Mouse (Mus musculus): ENCODE results near the gene Mctp2. TPM values are rescaled to one million over a fixed set of nuclear protein-coding genes. Genes with fewer than 3 reads are reported as not detected.

Mctp2 gene
- total and polyA plus RNA-seq, 3 experiments, result not detected

DNA sequence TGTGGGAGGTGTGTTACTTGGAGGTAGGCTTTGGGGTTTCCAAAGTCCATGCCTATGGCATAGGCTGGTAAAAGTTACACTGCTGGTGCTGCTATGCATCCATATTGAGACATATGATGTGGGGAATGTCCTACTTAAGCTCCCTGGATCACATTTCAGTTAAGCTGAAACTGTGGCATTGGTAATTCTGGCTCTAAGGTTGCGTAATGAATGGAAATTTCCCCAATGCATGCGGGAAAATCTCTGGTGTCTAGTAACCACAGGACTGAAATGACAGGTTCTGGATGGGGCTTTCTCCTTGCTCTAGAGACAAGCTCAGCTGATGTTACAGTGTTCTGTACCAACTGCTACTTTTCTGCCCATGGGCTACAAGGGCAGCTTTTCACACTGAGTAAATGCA, 240.1 kb downstream of the Mctp2 start:
- Histone ChIP-seq H3K9me3 (replicated peaks; ENCODE audit: insufficient read depth, low read length) (no peaks in the 10 kb centered on the region), H3K27ac (ENCODE audit: control insufficient read depth, low read depth, low read length) (no peak overlapping the region), H3K4me3 (ENCODE audit: control insufficient read depth in 1 of 2, insufficient read depth in 1 of 2, low read depth in 2 of 2, low read length in 2 of 2) (no peak overlapping the region), H3K79me2 (ENCODE audit: control insufficient read depth, insufficient read depth, low read length, poor library complexity) (no peaks in the 10 kb centered on the region), H3K9ac (ENCODE audit: control insufficient read depth, low read depth, low read length, poor library complexity, severe bottlenecking) (no peak overlapping the region), H3K4me1 (ENCODE audit: control insufficient read depth in 1 of 2, insufficient read depth in 2 of 2, low read length in 2 of 2) (no peaks in the 10 kb centered on the region), H3K27me3 (ENCODE audit: control insufficient read depth in 1 of 2, insufficient read depth in 2 of 2, low read length in 2 of 2) (no peaks in the 10 kb centered on the region), H3K36me3 (ENCODE audit: control insufficient read depth in 1 of 2, insufficient read depth in 2 of 2, low read length in 2 of 2) (no peaks in the 10 kb centered on the region)
- no peak for TF ChIP-seq MXI1 (IDR thresholded peaks at IDR 0.05; ENCODE audit: low read depth, low read length)
- no peak for TF ChIP-seq GABPA (IDR thresholded peaks at IDR 0.05; ENCODE audit: low read depth, low read length)
- TF ChIP-seq GATA1 (IDR thresholded peaks at IDR 0.05; ENCODE audit: low read depth, low read length), result no peak
- no peak for TF ChIP-seq NELFE (IDR thresholded peaks at IDR 0.05; ENCODE audit: low read depth, low read length)
- TF ChIP-seq MYB (IDR thresholded peaks at IDR 0.05; ENCODE audit: low read depth, low read length), result no peak
- no peak for TF ChIP-seq BHLHE40 (IDR thresholded peaks at IDR 0.05; ENCODE audit: borderline replicate concordance, low read depth, low read length)
- no peak for TF ChIP-seq POLR2A (IDR thresholded peaks at IDR 0.05; ENCODE audit: control insufficient read depth in 1 of 2, insufficient read depth in 1 of 2, low read depth in 1 of 2, low read length in 2 of 2, poor library complexity in 1 of 2)
- TF ChIP-seq MAZ (IDR thresholded peaks at IDR 0.05; ENCODE audit: low read depth, low read length), result no peak
- TF ChIP-seq CHD2 (IDR thresholded peaks at IDR 0.05; ENCODE audit: low read length), result no peak
- no peak for TF ChIP-seq POLR2AphosphoS2 (IDR thresholded peaks at IDR 0.05; ENCODE audit: low read length)
- TF ChIP-seq MEF2A (IDR thresholded peaks at IDR 0.05; ENCODE audit: extremely low read depth, insufficient replicate concordance, low read depth, low read length, poor library complexity, severe bottlenecking), result no peak
- no peak for TF ChIP-seq ZNF384 (IDR thresholded peaks at IDR 0.05; ENCODE audit: low read depth, low read length)
- no peak for TF ChIP-seq E2F4 (IDR thresholded peaks at IDR 0.05; ENCODE audit: borderline replicate concordance, low read depth, low read length)
- no peak for TF ChIP-seq JUND (IDR thresholded peaks at IDR 0.05; ENCODE audit: low read depth, low read length)
- TF ChIP-seq CHD1 (IDR thresholded peaks at IDR 0.05; ENCODE audit: low read depth, low read length), result no peak
- no peak for DNase-seq (ENCODE audit: low read depth, low spot score)

DNA sequence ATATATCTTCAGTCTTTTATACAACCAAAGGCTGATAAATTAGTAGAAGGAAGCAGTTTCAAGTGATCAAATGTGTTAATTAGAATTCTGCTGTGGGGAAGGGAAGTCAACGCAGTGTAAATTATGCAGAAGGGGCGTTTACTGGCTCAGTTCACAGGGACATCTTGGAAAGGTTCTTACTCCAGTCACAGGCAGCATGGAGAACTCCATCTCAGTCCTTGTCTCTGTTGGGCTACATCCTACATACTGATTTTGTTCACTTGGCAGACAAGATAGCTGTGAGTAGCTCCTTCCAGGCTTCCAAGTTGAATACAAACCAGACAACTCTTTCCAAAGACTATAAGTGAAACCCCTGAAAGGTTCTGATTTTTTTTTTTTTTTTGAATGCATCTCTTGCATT, 254.6 kb downstream of the Mctp2 start:
- TF ChIP-seq TAL1 (IDR thresholded peaks at IDR 0.05; ENCODE audit: low read length) (no peak), RAD21 (IDR thresholded peaks at IDR 0.05; ENCODE audit: low read depth, low read length) (no peak), CHD2 (IDR thresholded peaks at IDR 0.05; ENCODE audit: low read length) (no peak), ELF1 (IDR thresholded peaks at IDR 0.05; ENCODE audit: low read depth, low read length) (no peak), MAX (IDR thresholded peaks at IDR 0.05; ENCODE audit: low read length) (no peak), TCF12 (IDR thresholded peaks at IDR 0.05; ENCODE audit: low read depth, low read length) (no peak), TBP (IDR thresholded peaks at IDR 0.05; ENCODE audit: low read depth, low read length) (no peak)
- Histone ChIP-seq H3K79me2 (ENCODE audit: control insufficient read depth, insufficient read depth, low read length, poor library complexity) (no peaks in the 10 kb centered on the region), H3K9me3 (replicated peaks; ENCODE audit: insufficient read depth, low read length) (no peaks in the 10 kb centered on the region), H3K4me3 (ENCODE audit: control insufficient read depth in 1 of 2, insufficient read depth in 1 of 2, low read depth in 2 of 2, low read length in 2 of 2) (no peak overlapping the region), H3K27me3 (ENCODE audit: control insufficient read depth in 1 of 2, insufficient read depth in 2 of 2, low read length in 2 of 2) (no peaks in the 10 kb centered on the region), H3K4me1 (ENCODE audit: control insufficient read depth in 1 of 2, insufficient read depth in 2 of 2, low read length in 2 of 2) (no peaks in the 10 kb centered on the region), H3K9ac (ENCODE audit: control insufficient read depth, low read depth, low read length, poor library complexity, severe bottlenecking) (no peak overlapping the region), H3K36me3 (ENCODE audit: control insufficient read depth in 1 of 2, insufficient read depth in 2 of 2, low read length in 2 of 2) (no peaks in the 10 kb centered on the region), H3K27ac (ENCODE audit: control insufficient read depth, low read depth, low read length) (no peak overlapping the region)
- DNase-seq (ENCODE audit: low read depth, low spot score), result no peak
